10 mouse cellular contexts compared by ENCODE assay signal in the genomic region with DNA sequence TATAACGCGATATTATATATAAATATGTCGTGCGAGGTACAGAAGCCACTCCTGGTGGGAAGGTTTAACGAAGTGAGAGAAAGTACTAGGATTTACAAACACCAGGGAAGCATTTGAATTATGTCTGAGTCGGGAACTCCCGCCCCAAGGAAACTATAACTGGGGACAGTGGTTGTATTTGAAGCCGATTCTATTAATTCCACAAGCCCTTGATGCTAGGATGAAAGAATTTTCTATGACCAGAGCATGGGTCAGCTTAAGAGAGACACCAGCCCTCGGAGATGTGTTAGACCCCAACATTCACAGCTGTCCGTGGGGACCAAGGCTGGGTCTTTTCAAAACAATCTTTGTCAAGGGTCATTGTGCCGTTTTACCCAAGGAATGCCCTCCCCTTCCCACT. TPM values are rescaled to one million over a fixed set of nuclear protein-coding genes. Genes with fewer than 3 reads are reported as not detected.
DNase-seq lines count a peak whose midpoint lies in the region; ATAC-seq and TF ChIP-seq lines count a peak whose summit lies in the region.
"Had no signal": no experiment of that assay in that cellular context is flagged by ENCODE, and none has a peak within 500 bp of the region (broad histone marks: within the 10 kb centered on the region; RNA-seq: fewer than 3 reads in every experiment).

No protein-coding gene starts in this region.

- H3K9ac ChIP-seq in heart, embryonic 11.5 days (ENCODE audit: low read depth, low read length): no peak overlapping the region
- H3K9ac ChIP-seq in heart, adult 2 months (ENCODE audit: low read depth, low read length): no peak overlapping the region
- H3K9ac ChIP-seq in embryonic facial prominence, embryonic 12.5 days: peak overlapping the region; percentile 80; the same call in 1 of the 2 replicates
- 0 out of 2 replicates have a peak overlapping the region, but pooled peaks have one; percentile 10 for H3K9ac ChIP-seq in hindbrain, embryonic 12.5 days
- no peak overlapping the region for H3K9ac ChIP-seq in midbrain, embryonic 15.5 days

- H3K36me3 ChIP-seq in heart, embryonic 11.5 days (ENCODE audit: control insufficient read depth, insufficient read depth, low read length): no peaks in the 10 kb centered on the region
- H3K36me3 ChIP-seq in heart, adult 2 months (ENCODE audit: control insufficient read depth, insufficient read depth, low read length): no peaks in the 10 kb centered on the region
- H3K36me3 ChIP-seq in embryonic facial prominence, embryonic 12.5 days: no peaks in the 10 kb centered on the region
- H3K36me3 ChIP-seq in hindbrain, embryonic 12.5 days: no peaks in the 10 kb centered on the region
- no peaks in the 10 kb centered on the region for H3K36me3 ChIP-seq in midbrain, embryonic 15.5 days (replicated peaks)

- no peak for TF ChIP-seq CTCF in heart, adult 2 months (IDR thresholded peaks at IDR 0.05)

- WGBS in heart, embryonic 11.5 days (ENCODE audit: insufficient replicate concordance): 24% methylated on average over 11 of the region's 11 CpGs
- 26% methylated on average over 11 of the region's 11 CpGs for WGBS in heart, adult 2 months
- 9% methylated on average over 11 of the region's 11 CpGs for WGBS in embryonic facial prominence, embryonic 12.5 days
- WGBS in hindbrain, embryonic 12.5 days: 14% methylated on average over 11 of the region's 11 CpGs
- 19% methylated on average over 11 of the region's 11 CpGs for WGBS in midbrain, embryonic 15.5 days

- intact Hi-C loops in heart, adult 2 months (cut with DNase I): no loop called here

- DNase-seq in heart, adult 2 months: no peak
- no peak for DNase-seq in adrenal gland, adult (ENCODE audit: inconsistent age in 2 of 2, low spot score in 1 of 2)
- DNase-seq: cerebellum, postnatal 10 days had no signal

- no peaks in the 10 kb centered on the region for H3K9me3 ChIP-seq in heart, embryonic 11.5 days (replicated peaks; ENCODE audit: control insufficient read depth, low read length)
- H3K9me3 ChIP-seq in embryonic facial prominence, embryonic 12.5 days: no peaks in the 10 kb centered on the region
- no peaks in the 10 kb centered on the region for H3K9me3 ChIP-seq in hindbrain, embryonic 12.5 days (replicated peaks)
- H3K9me3 ChIP-seq in midbrain, embryonic 15.5 days: no peaks in the 10 kb centered on the region

- TF ChIP-seq EP300 in heart, adult 2 months (IDR thresholded peaks at IDR 0.05; ENCODE audit: insufficient read depth, low read depth, low read length): no peak

- TF ChIP-seq POLR2A in heart, adult 2 months (IDR thresholded peaks at IDR 0.05; ENCODE audit: insufficient read depth, low read depth, low read length): no peak

- H3K4me1 ChIP-seq in heart, embryonic 11.5 days (ENCODE audit: control insufficient read depth, insufficient read depth, low read length): peaks cover 4% of the 10 kb centered on the region; the same call in 1 of the 2 replicates
- H3K4me1 ChIP-seq in heart, adult 2 months (ENCODE audit: control insufficient read depth, insufficient read depth, low read length): no peaks in the 10 kb centered on the region
- H3K4me1 ChIP-seq in embryonic facial prominence, embryonic 12.5 days: peaks cover 37% of the 10 kb centered on the region
- H3K4me1 ChIP-seq in hindbrain, embryonic 12.5 days: peaks cover 44% of the 10 kb centered on the region
- H3K4me1 ChIP-seq in midbrain, embryonic 15.5 days: peaks cover 23% of the 10 kb centered on the region

- H3K4me3 ChIP-seq in heart, embryonic 11.5 days (ENCODE audit: low read depth, low read length): peak overlapping the region; percentile 50
- no peak overlapping the region for H3K4me3 ChIP-seq in heart, adult 2 months
- peak overlapping the region; percentile 79 for H3K4me3 ChIP-seq in embryonic facial prominence, embryonic 12.5 days
- H3K4me3 ChIP-seq in hindbrain, embryonic 12.5 days: peak overlapping the region; percentile 73
- no peak overlapping the region for H3K4me3 ChIP-seq in midbrain, embryonic 15.5 days

- H3K79me2 ChIP-seq in heart, adult 2 months (replicated peaks; ENCODE audit: control insufficient read depth, insufficient read depth, low read length): no peaks in the 10 kb centered on the region

- H3K4me2 ChIP-seq in heart, embryonic 11.5 days: no peak overlapping the region; the same call in 1 of the 2 replicates
- H3K4me2 ChIP-seq in embryonic facial prominence, embryonic 12.5 days (replicated peaks): peak overlapping the region; percentile 95
- H3K4me2 ChIP-seq in hindbrain, embryonic 12.5 days (replicated peaks): peak overlapping the region; percentile 97
- peak overlapping the region; percentile 100; the same call in 1 of the 2 replicates for H3K4me2 ChIP-seq in midbrain, embryonic 15.5 days

- peaks cover 56% of the 10 kb centered on the region for H3K27me3 ChIP-seq in heart, embryonic 11.5 days (ENCODE audit: control insufficient read depth, insufficient read depth, low read length)
- peaks cover 7% of the 10 kb centered on the region; the same call in 1 of the 2 replicates for H3K27me3 ChIP-seq in heart, adult 2 months (ENCODE audit: control insufficient read depth, insufficient read depth, low read length)
- H3K27me3 ChIP-seq in embryonic facial prominence, embryonic 12.5 days: peaks cover 18% of the 10 kb centered on the region
- peaks cover 23% of the 10 kb centered on the region for H3K27me3 ChIP-seq in hindbrain, embryonic 12.5 days
- H3K27me3 ChIP-seq in midbrain, embryonic 15.5 days (replicated peaks): peaks cover 31% of the 10 kb centered on the region
- H3K27me3 ChIP-seq: Patski had no signal

- ATAC-seq in heart, embryonic 11.5 days (replicated peaks; ENCODE audit: insufficient number of reproducible peaks, low FRiP score, low TSS enrichment): no peak
- no peak for ATAC-seq in embryonic facial prominence, embryonic 12.5 days (ENCODE audit: insufficient number of reproducible peaks, insufficient read depth, low FRiP score, low TSS enrichment)
- ATAC-seq in hindbrain, embryonic 12.5 days (ENCODE audit: low FRiP score): no peak
- ATAC-seq in midbrain, embryonic 15.5 days (replicated peaks): no peak
- ATAC-seq in monocyte, adult 5-6 weeks (replicated peaks; ENCODE audit: insufficient number of reproducible peaks, low FRiP score, low TSS enrichment, poor library complexity, severe bottlenecking): no peak
- no peak for ATAC-seq in megakaryocyte progenitor cell, adult 5-6 weeks (replicated peaks; ENCODE audit: poor library complexity)
- ATAC-seq: Patski had no signal

- H3K27ac ChIP-seq in heart, embryonic 11.5 days (ENCODE audit: low read depth, low read length): no peak overlapping the region
- H3K27ac ChIP-seq in heart, adult 2 months: no peak overlapping the region
- H3K27ac ChIP-seq in embryonic facial prominence, embryonic 12.5 days: no peak overlapping the region
- H3K27ac ChIP-seq in hindbrain, embryonic 12.5 days: no peak overlapping the region
- no peak overlapping the region for H3K27ac ChIP-seq in midbrain, embryonic 15.5 days

RNA-seq across cellular contexts. Expression of a gene that starts 1.3 kb away (rescaled TPM):
- 0.72 and 1.8 TPM in 2 replicates for polyA plus RNA-seq in heart, embryonic 11.5 days (2014; fragmentation: Nextera tagmentation; extraction: Ambion mirVana)
- total RNA-seq in heart, adult 2 months (2021): 1 to 10 TPM in 1 of 2 experiments, under 1 TPM in 1; 0.55 to 1.6 TPM
- polyA plus RNA-seq in heart, adult 2 months (2012; rRNA removed): 2.4 and 5.5 TPM in 2 replicates
- polyA plus RNA-seq in embryonic facial prominence, embryonic 12.5 days (2016; fragmentation: Nextera tagmentation; extraction: Ambion mirVana): 22.5 and 23.5 TPM in 2 replicates
- 15.2 and 20.2 TPM in 2 replicates for polyA plus RNA-seq in hindbrain, embryonic 12.5 days (2016; fragmentation: Nextera tagmentation; extraction: Ambion mirVana)
- 4.6 and 9.0 TPM in 2 replicates for polyA plus RNA-seq in midbrain, embryonic 15.5 days (2015; fragmentation: Nextera tagmentation; extraction: Ambion mirVana)
- total RNA-seq in monocyte, adult 5-6 weeks (2017): 6.4 to 28.6 TPM (median 10.3 TPM) in 3 replicates
- 1.7 TPM in 2 replicates for total RNA-seq in megakaryocyte progenitor cell, adult 5-6 weeks (2015)
- total RNA-seq in megakaryocyte progenitor cell, adult 5-6 weeks (2017): 0.33 and 1.8 TPM in 2 replicates

Comparison
In these comparisons a context has a peak if more than half of its experiments do, and no peak if none do; other contexts are left out.
1. H3K4me3 ChIP-seq: peak in heart, embryonic 11.5 days (single experiment), embryonic facial prominence, embryonic 12.5 days (single experiment) and hindbrain, embryonic 12.5 days (single experiment); none in heart, adult 2 months (single experiment) and midbrain, embryonic 15.5 days (single experiment).
2. H3K9ac ChIP-seq: peak in embryonic facial prominence, embryonic 12.5 days (single experiment) and hindbrain, embryonic 12.5 days (single experiment); none in heart, embryonic 11.5 days (single experiment), heart, adult 2 months (single experiment) and midbrain, embryonic 15.5 days (single experiment).